Mouse (Mus musculus) embryo, embryonic 9.5 days (tissue): ENCODE measurements around the gene Pip5k1a.
"Not testable (repeated sequence)": the region's sequence is repeated elsewhere in the genome, so short reads cannot be mapped to it uniquely, and the experiment has no call there.

Experiments used
- DNase-seq: peaks from one replicate; pipeline ENCODE4 v3.0.0-alpha.2; 2017; ENCODE audit errors: extremely low spot score

Pip5k1a gene

DNA sequence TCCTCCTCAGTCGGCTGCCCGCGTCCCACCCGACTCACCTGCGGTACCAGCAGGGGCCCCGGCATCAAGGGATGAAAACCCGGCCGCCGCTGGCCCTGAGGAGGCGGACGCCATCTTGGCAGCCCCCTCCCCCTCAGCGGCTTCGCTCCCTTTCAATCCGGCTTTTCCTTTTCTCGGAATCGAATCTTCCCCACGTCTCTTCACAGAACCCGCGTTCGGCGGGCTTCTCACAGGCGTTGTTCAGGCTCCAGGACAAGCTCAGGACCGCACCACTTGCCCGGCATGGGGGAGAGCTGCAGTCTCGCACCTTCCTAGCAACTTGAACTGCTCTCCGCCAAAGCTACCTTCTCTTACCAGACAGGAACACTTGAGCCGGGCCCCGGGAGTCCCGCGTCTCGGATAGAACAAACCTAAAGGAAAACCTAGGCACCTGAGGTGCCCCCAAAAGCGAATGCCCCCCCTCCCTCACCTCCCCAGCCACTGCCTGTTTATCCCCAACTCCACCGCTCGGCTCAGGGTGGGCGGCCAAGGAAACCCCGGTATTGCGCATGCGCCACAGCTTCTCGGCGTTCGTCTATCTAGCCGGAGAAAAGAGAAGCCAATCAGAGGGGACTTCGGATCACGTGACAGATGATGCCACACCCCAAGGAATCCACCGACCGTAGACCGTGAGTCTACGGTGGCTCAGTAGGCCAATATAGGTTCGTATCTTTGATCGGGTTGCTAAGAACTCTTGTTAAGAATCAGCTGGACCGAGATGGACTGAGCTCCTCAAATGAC lies at the start of gene Pip5k1a:
Gene Pip5k1a (minus strand): TSS at position 593 of the 780 bp plus-strand sequence.
- DNase-seq: peak; percentile 96

DNA sequence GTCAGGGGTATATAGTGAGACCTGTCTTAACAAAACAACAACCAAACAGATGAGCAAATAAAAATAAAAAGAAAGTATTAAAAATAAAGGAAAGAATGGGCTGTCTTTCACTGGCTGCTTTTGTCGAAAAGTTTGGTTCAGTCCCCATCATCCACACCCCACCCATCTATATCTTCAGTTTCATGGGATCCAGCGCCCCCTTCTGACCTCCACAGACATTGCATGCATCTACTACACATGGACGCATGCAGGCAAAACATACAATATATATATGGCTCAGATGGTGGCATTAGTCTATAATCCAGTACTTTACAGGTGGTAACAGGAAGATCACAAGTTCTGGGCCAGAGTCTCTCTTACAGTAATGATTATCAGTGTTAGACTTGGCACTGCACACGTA lies 47.1 kb upstream of the Pip5k1a start:
- DNase-seq: no peak

DNA sequence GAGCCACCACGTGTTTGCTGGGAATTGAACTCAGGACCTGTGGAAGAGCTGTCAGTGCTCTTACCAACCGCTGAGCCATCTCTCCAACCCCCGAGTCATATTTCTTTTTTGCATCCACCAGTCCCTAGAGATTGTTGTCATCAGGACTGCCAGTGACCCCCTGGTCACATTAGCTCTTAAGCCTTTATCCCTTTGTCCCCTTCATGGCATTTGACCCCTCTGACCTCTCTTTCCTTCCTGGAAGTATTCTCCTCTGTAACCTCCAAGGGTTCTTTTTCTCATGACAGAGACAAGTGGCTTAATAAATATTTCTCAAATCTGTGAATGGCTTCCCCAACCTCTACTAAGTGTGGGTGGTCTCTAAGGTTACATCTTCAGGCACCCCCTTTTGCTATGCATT lies 41.2 kb upstream of the Pip5k1a start:
- peak; percentile 35 for DNase-seq

DNA sequence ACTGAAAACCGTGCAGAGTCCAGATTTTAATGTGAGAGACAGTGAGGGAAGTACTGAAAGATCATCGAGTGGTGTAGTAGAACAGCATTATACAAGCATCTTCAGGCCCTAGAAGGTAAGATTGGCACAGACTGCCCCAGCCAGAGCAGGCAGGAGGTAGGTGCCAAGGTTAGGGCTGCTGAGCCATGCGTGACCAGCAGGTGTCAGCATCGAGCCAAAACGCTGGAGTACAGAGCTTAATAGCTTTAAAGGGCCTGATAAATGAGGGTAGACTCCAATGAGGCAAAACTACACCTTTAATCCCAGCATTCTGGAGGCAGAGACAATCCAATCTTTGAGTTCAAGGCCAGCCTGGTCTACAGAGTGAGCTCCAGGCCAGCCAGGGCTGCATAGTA lies 35.9 kb upstream of the Pip5k1a start:
- DNase-seq: peak; percentile 81

DNA sequence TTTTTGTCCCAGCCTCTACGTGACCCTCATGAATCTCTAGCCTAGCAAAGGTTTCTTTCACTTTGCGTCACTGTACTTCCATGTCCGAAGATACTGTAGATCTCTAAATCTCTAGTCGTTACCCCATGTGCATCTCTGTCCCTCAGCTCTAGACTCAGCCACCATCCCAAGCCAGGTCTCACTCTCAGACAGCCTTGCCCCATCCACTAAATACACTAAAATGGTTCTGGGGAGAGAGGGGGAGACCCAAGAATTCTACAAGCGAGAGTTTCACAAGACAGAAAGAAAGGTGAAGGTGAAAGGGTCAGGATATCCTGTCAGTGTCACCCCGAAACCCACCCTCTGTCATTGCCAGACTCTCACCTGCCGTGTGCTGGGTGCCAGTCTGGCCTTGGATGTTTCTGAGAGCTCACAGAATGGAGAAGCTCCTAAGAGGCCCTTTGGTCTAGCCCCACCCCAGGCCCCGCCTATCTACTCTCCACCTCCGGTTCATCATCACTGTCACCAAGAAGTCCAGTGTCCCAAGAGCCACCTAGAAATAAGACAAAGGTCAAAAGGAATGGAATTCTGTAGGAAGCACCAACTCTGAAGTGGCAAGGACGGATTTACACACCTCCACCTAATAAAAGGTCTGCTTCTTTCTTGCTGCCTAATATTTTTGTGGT lies 35.4 kb upstream of the Pip5k1a start, which contains the start of gene Tnfaip8l2:
Gene Tnfaip8l2 (minus strand): TSS at position 409 of the 665 bp plus-strand sequence.
- no peak for DNase-seq

DNA sequence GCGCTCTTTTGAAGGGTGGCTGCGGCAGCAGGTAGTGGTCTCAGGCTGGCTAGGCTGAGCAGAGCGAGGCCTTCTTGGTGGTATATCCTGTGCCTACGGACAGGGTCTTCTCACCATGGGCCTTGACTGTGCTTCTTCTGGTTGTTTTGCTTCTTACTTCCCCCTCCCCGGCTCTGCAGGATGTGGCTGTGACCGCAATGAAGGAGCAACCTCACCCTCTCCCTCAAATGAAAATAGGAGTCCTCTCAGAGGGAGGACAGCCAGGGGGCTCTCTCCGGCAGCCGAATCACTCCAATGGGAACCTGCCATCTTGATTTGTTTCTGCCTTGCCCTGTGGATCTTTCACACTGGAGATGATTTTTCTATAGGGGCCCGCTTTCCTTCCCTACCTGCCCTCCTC lies 34.7 kb upstream of the Pip5k1a start:
- DNase-seq: no peak

DNA sequence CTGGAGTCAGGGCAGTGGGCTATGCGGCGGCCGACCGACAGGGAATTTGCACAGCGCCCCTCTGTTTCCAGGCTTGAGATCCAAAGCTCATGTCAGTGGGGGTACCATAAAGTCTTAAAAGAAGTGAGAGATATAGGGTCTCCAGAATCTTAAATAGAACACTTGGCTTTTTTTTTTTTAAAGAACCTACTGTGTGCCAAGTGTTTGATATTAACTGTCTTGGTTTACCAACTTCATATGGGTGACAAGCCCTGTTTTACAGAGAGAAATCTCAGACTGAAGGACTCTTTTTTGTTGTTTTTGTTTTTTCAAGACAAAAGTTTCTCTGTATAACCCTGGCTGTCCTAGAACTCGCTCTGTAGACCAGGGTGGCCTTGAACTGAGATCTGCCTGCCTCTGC lies 34.1 kb upstream of the Pip5k1a start:
- no peak for DNase-seq

DNA sequence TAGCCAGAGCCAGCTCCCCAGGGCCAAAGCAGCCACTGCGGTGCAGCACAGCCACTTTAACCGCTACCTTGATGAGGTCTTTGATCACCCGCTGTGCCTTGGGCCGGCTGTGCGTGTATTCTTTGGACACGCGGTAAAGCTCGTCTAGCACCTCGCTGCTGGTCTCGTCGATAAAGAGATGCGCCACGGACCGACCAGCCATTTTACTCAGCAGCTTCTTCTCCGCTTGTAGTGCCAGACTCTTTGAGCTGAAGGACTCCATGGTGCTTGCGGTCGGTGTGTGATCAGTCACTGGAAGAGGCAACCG lies 33.5 kb upstream of the Pip5k1a start:
- no peak for DNase-seq

DNA sequence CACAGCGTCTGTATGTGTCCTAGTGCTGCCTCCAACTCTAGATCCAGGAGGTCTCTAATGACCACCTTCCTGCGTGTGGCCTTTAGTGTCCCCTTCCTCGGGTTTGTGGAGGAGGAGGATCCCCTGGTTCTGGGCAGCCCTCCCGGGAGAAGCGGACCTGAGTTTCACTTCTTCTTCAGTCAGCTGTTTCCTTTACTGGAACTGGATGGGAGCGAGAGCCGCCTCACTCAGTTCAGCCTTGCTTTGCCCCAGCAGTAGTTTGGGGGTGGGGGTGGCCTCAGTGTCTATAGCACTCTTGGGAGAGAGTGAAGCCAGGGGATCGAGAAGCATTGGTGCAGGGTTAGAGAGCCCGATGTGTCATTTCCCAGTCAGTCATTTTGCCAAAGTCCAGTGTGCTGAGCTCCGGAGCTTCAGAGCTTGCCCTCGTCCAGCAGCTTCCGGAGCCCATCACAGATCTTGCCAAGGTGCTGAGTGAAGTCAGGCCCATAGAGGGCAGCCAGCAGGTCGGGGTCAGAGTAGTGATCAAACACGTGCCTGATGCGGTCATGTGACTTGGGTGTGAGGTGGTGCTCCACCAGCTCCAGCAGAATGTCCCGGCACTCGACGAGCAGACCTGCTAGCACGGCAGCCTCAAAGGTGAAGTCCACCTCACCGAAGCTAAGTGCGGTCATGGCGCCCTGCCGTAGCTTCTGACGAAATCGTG lies 33.0 kb upstream of the Pip5k1a start:
- no peak for DNase-seq

DNA sequence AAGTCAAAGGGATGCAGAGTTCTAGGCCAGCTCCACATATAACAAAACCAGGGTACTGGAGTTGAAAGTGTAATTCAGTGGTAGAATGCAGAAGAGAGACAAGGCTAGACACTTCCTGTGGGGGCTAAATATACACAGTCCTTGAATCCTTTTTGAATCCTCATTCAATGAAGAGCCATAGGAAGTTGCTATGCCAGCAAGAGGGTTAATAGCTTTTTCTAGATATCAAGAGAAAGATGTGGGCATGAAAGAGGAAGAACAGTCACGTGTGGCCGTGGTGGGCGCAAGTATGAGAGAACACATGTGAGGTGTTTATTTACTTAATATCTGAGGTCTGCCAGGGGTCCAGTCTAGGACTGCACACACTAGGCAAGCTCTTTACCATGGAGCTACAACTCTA lies 29.6 kb upstream of the Pip5k1a start:
- no peak for DNase-seq

DNA sequence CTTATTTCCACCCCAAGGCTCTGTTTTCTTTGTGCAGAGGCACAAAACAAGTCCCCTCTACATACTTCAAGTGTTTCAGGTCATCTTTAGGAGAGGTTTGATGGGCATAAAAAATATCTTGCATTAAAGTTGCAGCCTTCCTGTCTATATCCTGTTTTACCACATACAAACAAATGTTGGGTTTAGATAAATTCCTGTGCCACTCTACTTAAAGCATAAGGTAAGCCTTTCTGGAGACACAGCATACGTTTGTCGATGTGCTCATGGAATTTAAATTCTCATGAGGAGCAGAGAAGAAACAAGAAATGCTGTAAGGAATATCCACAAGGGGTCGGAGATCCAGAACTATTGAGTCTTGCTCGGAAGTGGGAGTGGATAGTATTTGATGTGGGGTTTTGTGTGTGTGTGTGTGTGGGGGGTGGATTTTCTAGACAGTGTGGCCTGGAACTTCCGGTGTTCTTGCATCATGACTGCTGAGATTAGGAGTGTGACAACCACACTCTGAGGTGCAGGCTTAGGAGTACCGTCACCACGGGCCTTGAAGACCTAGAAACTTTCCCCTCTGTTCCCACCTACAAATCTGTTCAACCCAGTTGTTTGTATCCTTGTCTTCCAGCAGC lies 28.8 kb upstream of the Pip5k1a start:
- no peak for DNase-seq

DNA sequence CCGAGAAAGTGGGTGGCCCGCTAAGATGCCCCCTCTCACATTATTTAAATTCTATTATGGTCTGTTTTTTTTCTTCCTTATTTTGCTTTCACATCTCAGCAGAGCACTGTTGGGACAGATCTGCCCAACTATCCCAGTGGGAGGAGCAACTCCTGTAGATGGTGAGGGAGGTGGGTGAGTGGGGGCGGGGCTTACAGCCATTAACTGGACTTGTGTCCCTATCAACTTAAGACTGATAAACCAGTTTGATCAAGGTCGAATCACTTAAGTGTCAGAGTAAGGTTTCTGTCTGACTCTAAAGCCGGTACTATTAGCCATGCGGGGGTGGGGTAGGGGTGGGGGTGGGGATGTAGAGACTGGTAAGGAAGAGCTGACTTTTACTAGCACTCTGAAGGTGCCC lies 28.3 kb upstream of the Pip5k1a start:
- no peak for DNase-seq

DNA sequence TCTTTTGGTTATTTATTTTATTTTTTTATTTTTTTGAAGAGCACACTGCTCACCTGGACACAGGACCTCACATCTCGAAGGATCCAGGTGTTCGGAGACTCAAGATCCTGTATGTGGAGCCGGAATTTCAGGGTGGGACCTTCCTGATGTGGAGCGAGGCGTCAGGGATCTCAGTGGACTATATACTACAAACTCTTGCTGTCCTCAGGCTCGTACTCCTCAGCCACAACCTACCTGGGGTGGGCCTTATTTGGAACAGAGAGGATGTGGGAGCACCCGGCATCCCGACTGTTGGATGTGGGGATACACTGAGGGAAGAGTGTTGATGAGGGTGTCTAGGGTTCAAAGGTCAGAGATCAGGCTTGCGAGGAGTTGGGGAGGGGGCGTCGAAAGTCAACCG lies 27.4 kb upstream of the Pip5k1a start:
- not testable (repeated sequence) for DNase-seq

DNA sequence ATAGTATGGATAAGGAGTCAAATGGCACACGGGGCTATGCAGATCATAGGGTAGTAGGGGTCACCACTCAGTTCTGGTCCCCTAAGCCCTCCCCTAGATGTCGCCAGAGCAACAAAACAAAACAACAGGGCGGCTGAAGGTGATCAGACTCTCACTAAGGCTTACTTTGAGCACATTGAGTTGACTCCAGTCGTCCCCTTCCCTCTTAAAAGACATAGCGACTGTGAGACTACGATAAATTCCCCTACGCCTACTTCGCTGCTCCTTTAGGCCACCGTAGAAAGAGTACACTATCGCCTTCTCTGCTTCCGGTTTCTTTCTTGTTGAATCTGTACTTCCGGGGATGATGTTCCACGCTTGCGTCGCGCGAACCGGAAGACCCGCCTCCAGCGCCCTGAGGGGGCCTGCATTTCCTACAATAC lies 27.0 kb upstream of the Pip5k1a start, which contains the start of the genes Scnm1 and Lysmd1:
Gene Scnm1 (minus strand): TSS at position 332 of the 422 bp plus-strand sequence.
Gene Lysmd1 (plus strand): TSS at position 409 of the 422 bp plus-strand sequence.
- peak; percentile 87 for DNase-seq

DNA sequence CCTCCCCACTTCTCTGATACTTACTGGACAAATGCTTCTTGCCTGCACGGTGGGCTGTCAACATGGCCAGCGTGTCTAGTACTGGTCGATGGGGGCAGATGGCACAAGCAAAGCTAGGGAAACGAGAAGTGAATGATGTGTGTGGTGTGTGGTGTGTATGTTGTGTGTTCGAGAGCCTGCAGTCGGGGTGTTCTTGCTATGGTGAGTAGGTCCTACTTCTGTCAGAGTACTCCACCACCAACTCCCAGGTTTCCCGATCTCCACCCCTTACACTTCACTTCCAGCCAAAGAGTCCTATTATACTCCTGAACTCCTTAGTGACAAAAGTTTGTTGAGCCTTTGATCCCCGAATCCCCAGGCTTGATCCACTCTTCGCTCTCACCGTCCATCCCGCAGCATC lies 26.4 kb upstream of the Pip5k1a start:
- DNase-seq: no peak

DNA sequence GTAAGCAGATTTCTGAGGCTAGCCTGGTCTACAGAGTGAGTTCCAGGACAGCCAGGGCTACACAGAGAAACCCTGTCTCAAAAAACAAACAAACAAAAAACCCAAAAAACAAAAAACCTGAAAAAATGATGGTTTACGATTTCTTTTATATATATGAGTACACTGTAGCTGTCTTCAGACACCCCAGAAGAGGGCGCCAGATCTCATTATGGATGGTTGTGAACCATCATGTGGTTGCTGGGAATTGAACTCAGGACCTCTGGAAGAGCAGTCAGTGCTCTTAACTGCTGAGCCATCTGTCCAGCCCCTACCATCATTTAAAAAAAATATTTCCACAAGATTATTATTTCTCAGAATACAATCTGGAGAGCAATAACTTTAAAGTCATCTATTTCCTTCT lies 25.7 kb upstream of the Pip5k1a start:
- DNase-seq: not testable (repeated sequence)

DNA sequence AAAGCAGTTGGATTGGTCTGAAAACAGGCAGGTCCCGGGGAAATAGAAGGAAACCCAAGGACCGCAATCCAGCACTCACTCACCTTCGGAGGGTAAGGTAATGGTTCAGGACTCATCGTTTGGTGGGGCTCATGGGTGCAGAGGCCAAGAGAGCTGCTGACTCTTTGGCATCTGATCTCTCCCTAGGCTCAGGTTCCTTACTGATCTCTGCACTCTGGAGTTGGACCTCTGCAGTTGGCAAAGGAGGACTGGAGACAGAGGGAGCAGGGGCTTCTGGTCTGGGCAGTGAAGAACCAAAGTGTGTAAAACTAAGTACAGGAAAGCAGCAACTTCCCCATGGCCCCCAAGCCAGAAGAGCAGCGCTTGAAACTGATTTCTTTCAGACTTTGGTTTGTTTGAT lies 23.4 kb upstream of the Pip5k1a start:
- DNase-seq: no peak

DNA sequence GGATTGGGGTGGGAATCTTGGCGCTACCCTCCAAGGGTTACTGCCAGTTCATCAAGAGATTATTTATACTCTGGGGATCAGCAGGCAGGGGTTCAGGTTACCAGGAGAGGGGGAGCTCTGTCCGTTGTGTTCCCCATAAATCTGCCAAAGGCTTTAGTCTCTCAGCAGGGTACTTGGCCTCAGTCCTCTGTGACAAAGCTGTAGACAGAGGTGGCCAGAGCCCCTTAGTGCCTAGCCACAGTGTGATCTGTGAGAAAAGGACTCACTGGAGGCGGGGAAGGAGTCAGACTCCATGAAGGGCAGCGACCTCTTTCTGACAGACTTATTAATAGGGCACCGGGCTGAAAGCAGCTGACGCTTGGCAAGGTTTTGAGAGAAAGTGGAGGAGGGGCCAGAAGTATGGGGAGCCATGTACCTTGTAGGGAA lies 22.5 kb upstream of the Pip5k1a start:
- no peak for DNase-seq

DNA sequence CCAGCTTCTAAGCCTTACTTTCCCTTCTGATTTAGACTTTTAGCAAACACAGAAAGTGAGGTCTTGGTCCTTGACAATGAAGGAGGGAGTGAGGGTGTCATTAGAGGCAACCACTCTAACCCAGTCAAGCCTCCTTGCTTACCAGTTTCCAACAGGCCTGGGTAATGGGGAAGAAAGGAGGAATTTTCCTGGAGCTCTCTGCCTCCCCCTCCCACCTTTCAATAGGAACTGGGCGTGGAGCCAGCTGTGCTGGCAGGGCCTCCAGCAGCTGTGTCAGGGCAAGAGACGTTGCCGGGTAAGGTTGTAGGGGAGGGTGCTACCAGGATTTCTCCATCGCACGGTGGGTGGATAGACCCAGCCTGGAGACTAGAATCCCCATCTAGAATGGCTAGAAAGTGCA lies 18.2 kb upstream of the Pip5k1a start:
- no peak for DNase-seq

DNA sequence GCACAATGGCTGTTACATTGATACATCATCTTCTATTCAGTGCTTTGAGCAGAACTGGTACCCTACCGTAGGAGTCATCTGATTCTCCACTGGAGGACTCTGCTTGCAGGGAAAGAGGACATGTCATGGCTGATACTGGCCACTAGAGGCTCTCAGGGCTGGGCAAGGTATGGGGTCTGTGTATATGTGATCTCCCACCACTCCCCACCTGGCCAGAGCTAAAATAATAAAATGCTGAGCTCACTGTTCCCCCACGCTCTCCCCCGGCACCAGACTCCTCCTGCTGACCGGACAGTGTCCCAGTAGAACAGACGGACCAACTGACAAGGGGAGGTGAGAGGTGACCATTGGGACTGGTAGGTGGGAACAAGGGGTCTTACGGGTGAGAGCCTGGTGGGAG lies 17.5 kb upstream of the Pip5k1a start, which contains the start of gene Tmod4:
Gene Tmod4 (plus strand): TSS at position 231 of the 400 bp plus-strand sequence.
- no peak for DNase-seq

DNA sequence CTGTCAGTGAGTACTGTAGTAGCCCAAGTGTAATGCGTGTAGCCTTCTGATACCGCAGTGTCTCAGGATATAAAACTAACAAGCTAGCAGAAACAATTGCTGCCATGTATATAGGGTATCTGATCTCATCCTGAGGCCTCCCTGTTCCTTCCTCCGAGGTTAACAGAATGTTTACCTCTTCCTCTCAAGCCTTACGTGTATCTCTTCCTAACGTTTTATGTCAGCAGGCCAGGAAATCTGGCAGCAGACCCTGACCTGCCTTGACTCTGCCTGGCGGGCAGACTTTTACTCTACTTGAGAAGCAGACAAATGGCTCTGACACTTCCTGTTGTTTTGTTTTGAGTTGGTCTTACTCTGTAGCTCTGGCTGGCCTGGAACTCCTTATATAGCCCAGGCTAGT lies 14.8 kb upstream of the Pip5k1a start:
- no peak for DNase-seq

DNA sequence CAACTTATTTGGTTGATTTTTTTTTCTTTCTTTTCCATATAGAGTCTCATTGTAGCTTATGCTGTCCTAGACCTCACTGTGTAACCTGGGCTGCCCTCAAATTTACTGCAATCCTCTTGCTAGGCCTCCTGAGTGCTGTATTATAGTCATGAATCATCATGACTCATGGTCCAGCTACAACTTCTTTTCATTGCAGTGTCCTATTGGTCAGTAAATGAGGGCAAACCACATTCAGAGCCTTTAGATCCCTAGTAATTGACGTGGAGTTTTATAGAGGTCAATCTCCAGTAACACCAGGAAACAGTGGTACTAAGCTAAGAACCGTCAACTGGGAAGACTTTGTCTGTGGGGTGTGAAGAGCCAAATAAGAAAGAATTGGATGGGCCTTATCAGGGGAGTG lies 11.0 kb upstream of the Pip5k1a start:
- DNase-seq: no peak
